Mouse (Mus musculus) ZHBTc4 (cell line): ENCODE data around the gene Rtn4.
A peak's percentile ranks its signal among the peaks of the same experiment; 100 is the strongest.
"Not testable (repeated sequence)": the region's sequence is repeated elsewhere in the genome, so short reads cannot be mapped to it uniquely, and the experiment has no call there.

ENCODE experiments used
- DNase-seq: peaks from one replicate; pipeline ENCODE4 v3.0.0-alpha.2; 2011; ENCODE audit warnings: low read depth, low spot score

Rtn4 gene

GRCm38 (mm10) chr11:29709512-29709911, 16.8 kb downstream of the Rtn4 start:
- DNase-seq: peak; percentile 46

- peak; percentile 93 for DNase-seq
Observed at GRCm38 (mm10) chr11:29714114-29714513, 21.4 kb downstream of the Rtn4 start.

- peak; percentile 28 for DNase-seq
Observed at GRCm38 (mm10) chr11:29714789-29715188, 22.0 kb downstream of the Rtn4 start.

- DNase-seq: no peak
Observed at GRCm38 (mm10) chr11:29715499-29715898, 22.8 kb downstream of the Rtn4 start.

GRCm38 (mm10) chr11:29718541-29718940, 25.8 kb downstream of the Rtn4 start:
- DNase-seq: peak; percentile 26

GRCm38 (mm10) chr11:29719597-29719996, 26.9 kb downstream of the Rtn4 start:
- no peak for DNase-seq

- peak; percentile 56 for DNase-seq
Observed at GRCm38 (mm10) chr11:29724213-29724612, 31.5 kb downstream of the Rtn4 start.

GRCm38 (mm10) chr11:29725167-29725566, 32.4 kb downstream of the Rtn4 start:
- DNase-seq: no peak

- no peak for DNase-seq
Observed at GRCm38 (mm10) chr11:29725610-29726009, 32.9 kb downstream of the Rtn4 start.

GRCm38 (mm10) chr11:29727901-29728300, 35.2 kb downstream of the Rtn4 start:
- no peak for DNase-seq

GRCm38 (mm10) chr11:29739752-29740151, 47.0 kb downstream of the Rtn4 start:
- DNase-seq: no peak

- no peak for DNase-seq
Observed at GRCm38 (mm10) chr11:29744760-29745430, 52.1 kb downstream of the Rtn4 start.

- no peak for DNase-seq
Observed at GRCm38 (mm10) chr11:29745513-29745912, 52.8 kb downstream of the Rtn4 start.

- no peak for DNase-seq
Observed at GRCm38 (mm10) chr11:29746203-29746602, 53.5 kb downstream of the Rtn4 start.

- no peak for DNase-seq
Observed at GRCm38 (mm10) chr11:29747365-29747764, 54.6 kb downstream of the Rtn4 start.

- no peak for DNase-seq
Observed at GRCm38 (mm10) chr11:29747881-29748280, 55.1 kb downstream of the Rtn4 start.

- peak; percentile 64 for DNase-seq
Observed at GRCm38 (mm10) chr11:29748750-29749467, 56.2 kb downstream of the Rtn4 start.

- no peak for DNase-seq
Observed at GRCm38 (mm10) chr11:29749468-29749829, 56.7 kb downstream of the Rtn4 start.

- DNase-seq: no peak
Observed at GRCm38 (mm10) chr11:29751013-29751412, 58.3 kb downstream of the Rtn4 start.

- no peak for DNase-seq
Observed at GRCm38 (mm10) chr11:29751648-29752611, 59.2 kb downstream of the Rtn4 start.

GRCm38 (mm10) chr11:29756007-29756406, 63.3 kb downstream of the Rtn4 start:
- not testable (repeated sequence) for DNase-seq

- no peak for DNase-seq
Observed at GRCm38 (mm10) chr11:29758617-29759016, 65.9 kb downstream of the Rtn4 start.
